Mouse (Mus musculus) intestine, postnatal 0 days (tissue): Measurements from ENCODE around the gene Zcchc14. TPM values are rescaled to one million over a fixed set of nuclear protein-coding genes. Genes with fewer than 3 reads are reported as not detected.

Source experiments
- ATAC-seq: fragments of 200-750 bp; cut with Nextera tagmentation; 2 replicates; pipeline ENCODE4 v1.8.0; 2017; ENCODE audit warnings: mild to moderate bottlenecking, moderate TSS enrichment, moderate library complexity
- H3K27ac ChIP-seq: fragments of 300-500 bp; sonication (generic); 2 replicates; pipeline ENCODE4 v1.5.1; 2014; ENCODE audit warnings: mild to moderate bottlenecking, low read depth, low read length, moderate library complexity
- H3K27me3 ChIP-seq: fragments of 300-500 bp; sonication (generic); replicated peaks from 2 replicates; pipeline ENCODE4 v1.6.1; 2014; ENCODE audit warnings: low read length, mixed read lengths; ENCODE audit not compliant: control insufficient read depth, insufficient read depth
- H3K36me3 ChIP-seq: fragments of 300-500 bp; sonication (generic); 2 replicates; pipeline ENCODE4 v1.6.1; 2014; ENCODE audit warnings: mild to moderate bottlenecking, moderate library complexity; ENCODE audit not compliant: control insufficient read depth, insufficient read depth
- H3K4me1 ChIP-seq: fragments of 300-500 bp; sonication (generic); replicated peaks from 2 replicates; pipeline ENCODE4 v1.6.1; 2014; ENCODE audit warnings: antibody characterized with exemption, low read length, mixed read lengths; ENCODE audit not compliant: control insufficient read depth, insufficient read depth
- H3K4me2 ChIP-seq: fragments of 300-500 bp; sonication (generic); replicated peaks from 2 replicates; pipeline ENCODE4 v1.6.1; 2014; ENCODE audit warnings: low read depth, mild to moderate bottlenecking, moderate library complexity
- H3K4me3 ChIP-seq: fragments of 300-500 bp; sonication (generic); 2 replicates; pipeline ENCODE4 v1.5.1; 2014; ENCODE audit warnings: low read depth, low read length
- H3K9ac ChIP-seq: fragments of 300-500 bp; sonication (generic); 2 replicates; pipeline ENCODE4 v1.6.1; 2014; ENCODE audit warnings: mild to moderate bottlenecking, low read depth, low read length
- H3K9me3 ChIP-seq: fragments of 300-500 bp; sonication (generic); 2 replicates; pipeline ENCODE4 v1.6.1; 2016; ENCODE audit warnings: mixed run types; ENCODE audit not compliant: control insufficient read depth
- CTCF ChIP-seq: sonication (generic); IDR thresholded peaks from 2 replicates; pipeline ENCODE4 v1.5.1; 2016; ENCODE audit warnings: low read depth, mild to moderate bottlenecking, control low read depth, antibody characterized with exemption, moderate library complexity
- WGBS: fragments of 180-500 bp; shearing (Covaris S2); extraction: QIAGEN DNeasy Blood & Tissue Kit; methylation state at CpG from one replicate; pipeline ENCODE4 v1.1.7; 2014; 5-methylcytosine and 5-hydroxymethylcytosine counted together
- polyA plus RNA-seq: library from polyadenylated mRNA; unstranded; fragments of >200 nt; fragmentation: Nextera tagmentation; extraction: Ambion mirVana; gene quantifications from 2 replicates; pipeline ENCODE4 v1.2.1, GENCODE M21; 2015

Gene Zcchc14
- polyA plus RNA-seq, 1 experiment from 2014 or later, result 6.9 TPM

- Histone ChIP-seq H3K4me3 (no peak overlapping the region), H3K36me3 (peaks cover 46% of the 10 kb centered on the region), H3K9ac (no peak overlapping the region), H3K27ac (no peak overlapping the region), H3K9me3 (no peaks in the 10 kb centered on the region), H3K4me1 (peaks cover 14% of the 10 kb centered on the region), H3K4me2 (no peak overlapping the region), H3K27me3 (no peaks in the 10 kb centered on the region)
- no peak for ATAC-seq
- no peak for TF ChIP-seq CTCF
- 78% methylated on average over 9 of the region's 9 CpGs for WGBS
These were observed 58.7 kb downstream of the Zcchc14 start for GRCm38 (mm10) chr8:121593983-121594382.

- peaks cover 45% of the 10 kb centered on the region for H3K36me3 ChIP-seq
- peaks cover 14% of the 10 kb centered on the region for H3K4me1 ChIP-seq
- no peak overlapping the region for H3K4me2 ChIP-seq
- 92% methylated on average over 5 of the region's 5 CpGs for WGBS
- H3K27me3 ChIP-seq, result no peaks in the 10 kb centered on the region
- H3K27ac ChIP-seq, result no peak overlapping the region
- TF ChIP-seq CTCF, result no peak
- H3K9ac ChIP-seq, result no peak overlapping the region
- ATAC-seq, result no peak
- H3K4me3 ChIP-seq, result no peak overlapping the region
- H3K9me3 ChIP-seq, result no peaks in the 10 kb centered on the region
These were observed 59.4 kb downstream of the Zcchc14 start for GRCm38 (mm10) chr8:121593293-121593692.

- ATAC-seq, result peak; percentile 30
- peak; percentile 71 for TF ChIP-seq CTCF
- H3K9me3 ChIP-seq, result no peaks in the 10 kb centered on the region
- H3K27ac ChIP-seq, result peak overlapping the region; percentile 84
- H3K27me3 ChIP-seq, result no peaks in the 10 kb centered on the region
- H3K9ac ChIP-seq, result peak overlapping the region; percentile 86
- 7% methylated on average over 20 of the region's 20 CpGs for WGBS
- H3K36me3 ChIP-seq, result peaks cover 31% of the 10 kb centered on the region
- peaks cover 14% of the 10 kb centered on the region for H3K4me1 ChIP-seq
- H3K4me2 ChIP-seq, result peak overlapping the region; percentile 73
- peak overlapping the region; percentile 84 for H3K4me3 ChIP-seq
These were observed 61.3 kb downstream of the Zcchc14 start for GRCm38 (mm10) chr8:121591178-121592066.

GRCm38 (mm10) chr8:121590203-121591177 is 62.2 kb downstream of the Zcchc14 start, which contains the start of gene Map1lc3b:
TSS of gene Map1lc3b (plus strand) at chr8:121590361.
- peak within 1 kb of the TSS; percentile 84 for H3K27ac ChIP-seq
- under 1% methylated on average over 92 of the region's 94 CpGs for WGBS
- H3K4me2 ChIP-seq, result peak within 1 kb of the TSS; percentile 73
- TF ChIP-seq CTCF, result peak; percentile 11; the same call in 1 of the 2 replicates
- no peaks in the 10 kb centered on the region for H3K9me3 ChIP-seq
- peaks cover 22% of the 10 kb centered on the region for H3K36me3 ChIP-seq
- peaks cover 14% of the 10 kb centered on the region for H3K4me1 ChIP-seq
- ATAC-seq, result peak; percentile 88
- H3K9ac ChIP-seq, result peak within 1 kb of the TSS; percentile 86
- peak within 1 kb of the TSS; percentile 84 for H3K4me3 ChIP-seq
- no peaks in the 10 kb centered on the region for H3K27me3 ChIP-seq

- Histone ChIP-seq H3K36me3 (peaks cover 12% of the 10 kb centered on the region), H3K27ac (no peak overlapping the region), H3K4me3 (no peak overlapping the region), H3K4me2 (0 out of 2 replicates have a peak overlapping the region, but pooled peaks have one; percentile 73), H3K9ac (no peak overlapping the region), H3K4me1 (peaks cover 14% of the 10 kb centered on the region), H3K9me3 (no peaks in the 10 kb centered on the region), H3K27me3 (no peaks in the 10 kb centered on the region)
- no peak for TF ChIP-seq CTCF
- ATAC-seq, result no peak
- 34% methylated on average over 2 of the region's 2 CpGs for WGBS
These were observed 63.4 kb downstream of the Zcchc14 start for GRCm38 (mm10) chr8:121589205-121589726.
